Mouse (Mus musculus): ENCODE data around the gene Gm40193.

GRCm38 (mm10) chr11:70532839-70533238 lies at the start of gene Gm40193:
- TF ChIP-seq CTCF (IDR thresholded peaks at IDR 0.05; ENCODE audit: control insufficient read depth, insufficient read depth, insufficient replicate concordance, low read depth, low read length) (no peak), POLR2A (IDR thresholded peaks at IDR 0.05; ENCODE audit: control insufficient read depth, low read depth, low read length) (no peak)
